Mouse (Mus musculus) ES-E14 (cell line): ENCODE measurements at regions not wholly inside any gene's neighbourhood (a gene's known extent, or its start where the extent isn't known, plus 50 kb on each side); places are given as distances from the start of the nearest gene placed in this dataset.

Source experiments
- CHD2 ChIP-seq: IDR thresholded peaks from 2 replicates; pipeline ENCODE4 v1.6.1; 2014; ENCODE audit warnings: mild to moderate bottlenecking, low read depth, low read length, inconsistent platforms
- HCFC1 ChIP-seq: IDR thresholded peaks from 2 replicates; pipeline ENCODE4 v1.6.1; 2012; ENCODE audit warnings: low read length, inconsistent platforms, borderline replicate concordance; ENCODE audit not compliant: insufficient read depth
- MAFK ChIP-seq: IDR thresholded peaks from 2 replicates; pipeline ENCODE4 v1.6.1; 2014; ENCODE audit warnings: mild to moderate bottlenecking, low read depth, low read length, inconsistent platforms; ENCODE audit not compliant: insufficient read depth
- ZC3H11A ChIP-seq: IDR thresholded peaks from 2 replicates; pipeline ENCODE4 v1.6.1; 2012; ENCODE audit warnings: low read depth, mild to moderate bottlenecking, inconsistent platforms, low read length, borderline replicate concordance
- ZNF384 ChIP-seq: IDR thresholded peaks from 2 replicates; pipeline ENCODE4 v1.6.1; 2012; ENCODE audit warnings: low read depth, low read length, inconsistent platforms

DNA sequence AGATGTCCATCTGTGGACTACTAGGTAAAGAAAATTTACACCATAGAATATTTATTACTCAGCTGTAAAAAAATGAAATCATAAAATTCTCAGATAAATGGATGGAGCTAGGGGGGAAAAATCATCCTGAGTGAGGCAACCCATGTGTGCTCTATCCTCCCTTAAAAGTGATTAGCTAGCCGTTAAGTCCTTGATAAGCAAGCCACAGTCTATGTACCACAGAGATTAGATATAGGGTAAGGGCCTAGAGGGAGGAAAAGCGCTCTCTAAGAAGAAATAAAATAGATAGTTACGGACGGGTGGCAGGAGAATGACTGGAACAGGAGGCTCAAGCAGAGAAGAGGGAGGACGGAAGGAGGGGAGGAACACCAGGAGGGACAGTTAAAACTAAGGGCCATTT is 122.1 kb downstream of the Dhrs2 start:
- TF ChIP-seq MAFK: no peak
- no peak for TF ChIP-seq ZNF384
- TF ChIP-seq HCFC1: no peak
- TF ChIP-seq ZC3H11A: no peak
- TF ChIP-seq CHD2: no peak
